Mouse (Mus musculus): Measurements from ENCODE around the gene Rbm4b. TPM values are rescaled to one million over a fixed set of nuclear protein-coding genes. Genes with fewer than 3 reads are reported as not detected.
A peak's percentile ranks its signal among the peaks of the same experiment; 100 is the strongest.

Gene Rbm4b
- 36.2 and 41.2 TPM in 2 replicates for polyA plus RNA-seq (2016; fragmentation: Nextera tagmentation; extraction: Ambion mirVana)

- Histone ChIP-seq H3K9ac (peak within 1 kb of the TSS; percentile 82), H3K4me1 (replicated peaks) (peaks cover 10% of the 10 kb centered on the region), H3K36me3 (peaks cover 11% of the 10 kb centered on the region), H3K27me3 (replicated peaks) (no peaks in the 10 kb centered on the region), H3K9me3 (replicated peaks) (no peaks in the 10 kb centered on the region), H3K4me3 (peak within 1 kb of the TSS; percentile 81), H3K4me2 (peak within 1 kb of the TSS; percentile 89), H3K27ac (ENCODE audit: poor library complexity, severe bottlenecking) (peak within 1 kb of the TSS; percentile 92)
- peak; percentile 98 for ATAC-seq (ENCODE audit: insufficient number of reproducible peaks, low FRiP score)
- WGBS: under 1% methylated on average over 63 of the region's 65 CpGs
Observed at GRCm38 (mm10) chr19:4756193-4756911, at the start of gene Rbm4b. TSS of gene Rbm4b (plus strand) at chr19:4756497.

DNA sequence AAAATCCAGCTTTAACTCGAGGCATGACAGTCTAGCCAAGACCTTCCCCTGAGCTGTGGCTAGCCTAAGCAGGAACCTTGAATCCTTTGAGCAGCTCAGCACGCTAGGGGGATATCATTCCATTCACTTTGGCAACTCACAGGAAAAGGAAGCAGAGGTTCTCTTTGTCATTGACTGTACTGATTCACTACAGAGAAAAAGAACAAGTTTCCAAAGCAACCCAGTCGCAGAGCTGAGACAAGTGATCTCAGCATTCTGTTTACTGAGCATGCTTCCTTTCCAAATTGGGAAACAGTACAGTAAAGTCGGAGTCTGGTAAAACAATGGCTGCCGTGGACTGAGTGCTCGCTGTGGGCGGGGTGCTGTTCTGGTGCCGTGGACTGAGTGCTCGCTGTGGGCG, 47.5 kb upstream of the Rbm4b start:
- no peaks in the 10 kb centered on the region for H3K9me3 ChIP-seq (replicated peaks)
- 67% methylated on average over 10 of the region's 10 CpGs for WGBS
- H3K4me3 ChIP-seq: no peak overlapping the region
- no peak overlapping the region for H3K9ac ChIP-seq
- H3K27ac ChIP-seq (ENCODE audit: poor library complexity, severe bottlenecking): no peak overlapping the region
- H3K4me1 ChIP-seq (replicated peaks): peaks cover 16% of the 10 kb centered on the region
- no peak overlapping the region for H3K4me2 ChIP-seq
- no peak for ATAC-seq (ENCODE audit: insufficient number of reproducible peaks, low FRiP score)
- H3K27me3 ChIP-seq (replicated peaks): peaks cover 74% of the 10 kb centered on the region
- no peaks in the 10 kb centered on the region for H3K36me3 ChIP-seq

DNA sequence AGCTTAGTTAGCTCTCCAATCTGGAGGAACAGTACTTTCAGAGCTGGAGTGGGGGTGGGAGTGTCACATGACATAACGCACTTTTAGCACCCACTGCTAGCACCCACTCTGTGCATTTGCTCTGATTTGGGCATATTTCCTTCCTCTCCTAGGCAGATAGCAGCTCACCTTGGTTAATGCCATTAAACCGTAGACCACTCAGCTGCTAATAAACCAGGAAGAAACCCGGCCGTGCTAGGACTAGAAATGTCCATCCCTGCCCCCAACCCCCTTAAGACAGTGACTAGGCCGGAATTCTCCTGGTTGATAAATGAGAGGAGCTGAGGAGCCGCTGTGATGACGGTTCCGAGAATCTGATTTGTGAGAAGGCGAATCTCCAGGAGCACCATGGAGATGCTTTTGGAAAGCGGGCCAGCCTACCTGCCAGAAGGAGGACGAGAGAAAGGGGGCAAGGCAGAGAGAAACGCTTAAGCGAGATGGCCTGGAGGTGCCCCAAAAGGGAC, 45.1 kb upstream of the Rbm4b start, which contains the start of gene Sptbn2:
Gene Sptbn2 (plus strand): TSS at position 70 of the 503 bp plus-strand sequence.
- Histone ChIP-seq H3K4me1 (replicated peaks) (peaks cover 16% of the 10 kb centered on the region), H3K9me3 (replicated peaks) (no peaks in the 10 kb centered on the region), H3K36me3 (no peaks in the 10 kb centered on the region), H3K27me3 (replicated peaks) (peaks cover 81% of the 10 kb centered on the region), H3K4me3 (peak within 1 kb of the TSS; percentile 57), H3K27ac (ENCODE audit: poor library complexity, severe bottlenecking) (no peak within 1 kb of the TSS), H3K4me2 (peak within 1 kb of the TSS; percentile 94), H3K9ac (peak within 1 kb of the TSS; percentile 55)
- WGBS: 11% methylated on average over 13 of the region's 13 CpGs
- no peak for ATAC-seq (ENCODE audit: insufficient number of reproducible peaks, low FRiP score)

GRCm38 (mm10) chr19:4711601-4712155, 44.6 kb upstream of the Rbm4b start:
- Histone ChIP-seq H3K4me1 (replicated peaks) (peaks cover 16% of the 10 kb centered on the region), H3K27ac (ENCODE audit: poor library complexity, severe bottlenecking) (no peak overlapping the region), H3K27me3 (replicated peaks) (peaks cover 81% of the 10 kb centered on the region), H3K4me2 (peak overlapping the region; percentile 94), H3K4me3 (peak overlapping the region; percentile 57), H3K9ac (peak overlapping the region; percentile 55), H3K36me3 (no peaks in the 10 kb centered on the region), H3K9me3 (replicated peaks) (no peaks in the 10 kb centered on the region)
- ATAC-seq (ENCODE audit: insufficient number of reproducible peaks, low FRiP score): peak; percentile 59; the same call in 1 of the 2 replicates
- under 1% methylated on average over 48 of the region's 65 CpGs for WGBS

DNA sequence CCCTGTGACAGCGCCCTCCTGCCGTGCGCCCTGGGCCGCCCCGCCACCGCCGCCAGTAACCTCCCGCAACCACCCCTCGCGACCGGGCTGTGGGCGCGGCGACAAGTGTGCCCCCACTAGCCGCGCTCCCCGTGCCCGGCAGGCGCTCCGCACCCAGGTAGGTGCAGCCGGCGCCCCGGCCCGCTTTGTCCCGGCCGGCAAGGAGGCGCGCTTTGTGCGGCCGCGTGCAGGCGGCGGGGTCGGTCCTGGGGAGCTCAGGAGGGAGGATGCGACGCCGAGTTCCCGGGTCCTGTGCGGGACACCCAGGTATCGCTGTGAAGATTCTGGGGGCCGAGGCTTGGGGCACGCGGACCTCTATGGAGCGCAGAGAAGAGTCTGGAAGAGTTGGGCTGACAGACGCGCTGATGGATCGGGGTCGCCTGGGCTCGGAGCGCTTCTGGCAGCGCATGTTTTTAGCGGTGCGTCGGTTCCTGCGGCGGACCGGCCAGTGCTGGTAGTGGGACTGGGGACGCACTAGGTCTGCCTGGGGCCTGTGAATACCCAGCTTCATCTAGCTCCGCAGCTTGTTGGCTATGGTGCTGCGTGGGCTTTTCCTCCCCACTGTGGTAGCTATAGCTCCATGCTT, 44.0 kb upstream of the Rbm4b start:
- Histone ChIP-seq H3K9ac (peak overlapping the region; percentile 55), H3K4me3 (peak overlapping the region; percentile 57), H3K4me2 (peak overlapping the region; percentile 94), H3K9me3 (replicated peaks) (no peaks in the 10 kb centered on the region), H3K36me3 (no peaks in the 10 kb centered on the region), H3K27me3 (replicated peaks) (peaks cover 86% of the 10 kb centered on the region), H3K27ac (ENCODE audit: poor library complexity, severe bottlenecking) (no peak overlapping the region), H3K4me1 (replicated peaks) (peaks cover 16% of the 10 kb centered on the region)
- under 1% methylated on average over 59 of the region's 60 CpGs for WGBS
- ATAC-seq (ENCODE audit: insufficient number of reproducible peaks, low FRiP score): no peak

- H3K4me2 ChIP-seq: peak overlapping the region; percentile 94
- no peak for ATAC-seq (ENCODE audit: insufficient number of reproducible peaks, low FRiP score)
- H3K9ac ChIP-seq: no peak overlapping the region
- H3K4me1 ChIP-seq (replicated peaks): peaks cover 16% of the 10 kb centered on the region
- 37% methylated on average over 13 of the region's 13 CpGs for WGBS
- no peaks in the 10 kb centered on the region for H3K36me3 ChIP-seq
- no peaks in the 10 kb centered on the region for H3K9me3 ChIP-seq (replicated peaks)
- H3K27me3 ChIP-seq (replicated peaks): peaks cover 90% of the 10 kb centered on the region
- H3K27ac ChIP-seq (ENCODE audit: poor library complexity, severe bottlenecking): no peak overlapping the region
- H3K4me3 ChIP-seq: peak overlapping the region; percentile 57
Observed at GRCm38 (mm10) chr19:4712781-4713526, 43.3 kb upstream of the Rbm4b start.

DNA sequence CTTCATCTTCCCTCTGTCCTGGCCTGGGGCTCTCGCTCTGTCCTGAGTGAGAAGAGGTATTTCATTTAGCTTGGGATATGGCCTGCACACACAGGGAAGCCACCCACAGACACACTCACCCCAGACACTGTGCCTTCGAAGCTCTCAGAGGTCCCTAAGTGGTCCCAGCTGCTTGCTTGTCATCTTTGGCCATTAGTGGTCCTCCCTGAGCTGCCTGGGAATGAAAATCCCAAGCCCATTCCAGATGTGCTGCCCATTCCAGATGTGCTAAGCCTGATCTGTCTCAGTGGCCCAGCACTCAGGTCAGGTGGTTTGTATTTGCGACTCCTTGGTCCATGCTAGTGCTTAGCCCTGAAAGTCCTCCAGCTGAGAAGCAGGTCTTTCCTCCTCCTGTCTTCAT, 42.4 kb upstream of the Rbm4b start:
- Histone ChIP-seq H3K4me1 (replicated peaks) (peaks cover 16% of the 10 kb centered on the region), H3K4me3 (no peak overlapping the region), H3K9ac (no peak overlapping the region), H3K36me3 (no peaks in the 10 kb centered on the region), H3K9me3 (replicated peaks) (no peaks in the 10 kb centered on the region), H3K27me3 (replicated peaks) (peaks cover 92% of the 10 kb centered on the region), H3K27ac (ENCODE audit: poor library complexity, severe bottlenecking) (no peak overlapping the region), H3K4me2 (no peak overlapping the region)
- ATAC-seq (ENCODE audit: insufficient number of reproducible peaks, low FRiP score): no peak
- 62% methylated on average over 3 of the region's 3 CpGs for WGBS

- Histone ChIP-seq H3K9me3 (replicated peaks) (no peaks in the 10 kb centered on the region), H3K4me3 (no peak overlapping the region), H3K27me3 (replicated peaks) (peaks cover 93% of the 10 kb centered on the region), H3K9ac (no peak overlapping the region), H3K36me3 (no peaks in the 10 kb centered on the region), H3K4me1 (replicated peaks) (peaks cover 16% of the 10 kb centered on the region), H3K4me2 (no peak overlapping the region), H3K27ac (ENCODE audit: poor library complexity, severe bottlenecking) (no peak overlapping the region)
- 87% methylated on average over 14 of the region's 14 CpGs for WGBS
- ATAC-seq (ENCODE audit: insufficient number of reproducible peaks, low FRiP score): no peak
Observed at GRCm38 (mm10) chr19:4716756-4717155, 39.5 kb upstream of the Rbm4b start.

GRCm38 (mm10) chr19:4717281-4717680, 39.0 kb upstream of the Rbm4b start:
- Histone ChIP-seq H3K27me3 (replicated peaks) (peaks cover 93% of the 10 kb centered on the region), H3K9ac (no peak overlapping the region), H3K4me3 (no peak overlapping the region), H3K4me2 (no peak overlapping the region), H3K9me3 (replicated peaks) (no peaks in the 10 kb centered on the region), H3K36me3 (no peaks in the 10 kb centered on the region), H3K4me1 (replicated peaks) (peaks cover 13% of the 10 kb centered on the region), H3K27ac (ENCODE audit: poor library complexity, severe bottlenecking) (no peak overlapping the region)
- whole genome bisulfite sequencing: 79% methylated on average over 2 of the region's 2 CpGs
- ATAC-seq (ENCODE audit: insufficient number of reproducible peaks, low FRiP score): no peak

GRCm38 (mm10) chr19:4718716-4719115, 37.6 kb upstream of the Rbm4b start:
- H3K27me3 ChIP-seq (replicated peaks): peaks cover 85% of the 10 kb centered on the region
- WGBS: 28% methylated on average over 10 of the region's 12 CpGs
- no peak overlapping the region for H3K9ac ChIP-seq
- H3K4me3 ChIP-seq: no peak overlapping the region
- no peaks in the 10 kb centered on the region for H3K9me3 ChIP-seq (replicated peaks)
- no peak for ATAC-seq (ENCODE audit: insufficient number of reproducible peaks, low FRiP score)
- no peak overlapping the region for H3K4me2 ChIP-seq
- H3K27ac ChIP-seq (ENCODE audit: poor library complexity, severe bottlenecking): no peak overlapping the region
- H3K36me3 ChIP-seq: no peaks in the 10 kb centered on the region
- peaks cover 5% of the 10 kb centered on the region for H3K4me1 ChIP-seq (replicated peaks)
